Mouse (Mus musculus) lung, postnatal 4 days (tissue): ENCODE results near the gene Otub2.
"Not testable (repeated sequence)": the region's sequence is repeated elsewhere in the genome, so short reads cannot be mapped to it uniquely, and the experiment has no call there.

Experiments used
- DNase-seq, 2 experiments: peaks; one replicate each; pipeline ENCODE4 v3.0.0; 2021

Otub2 gene

DNA sequence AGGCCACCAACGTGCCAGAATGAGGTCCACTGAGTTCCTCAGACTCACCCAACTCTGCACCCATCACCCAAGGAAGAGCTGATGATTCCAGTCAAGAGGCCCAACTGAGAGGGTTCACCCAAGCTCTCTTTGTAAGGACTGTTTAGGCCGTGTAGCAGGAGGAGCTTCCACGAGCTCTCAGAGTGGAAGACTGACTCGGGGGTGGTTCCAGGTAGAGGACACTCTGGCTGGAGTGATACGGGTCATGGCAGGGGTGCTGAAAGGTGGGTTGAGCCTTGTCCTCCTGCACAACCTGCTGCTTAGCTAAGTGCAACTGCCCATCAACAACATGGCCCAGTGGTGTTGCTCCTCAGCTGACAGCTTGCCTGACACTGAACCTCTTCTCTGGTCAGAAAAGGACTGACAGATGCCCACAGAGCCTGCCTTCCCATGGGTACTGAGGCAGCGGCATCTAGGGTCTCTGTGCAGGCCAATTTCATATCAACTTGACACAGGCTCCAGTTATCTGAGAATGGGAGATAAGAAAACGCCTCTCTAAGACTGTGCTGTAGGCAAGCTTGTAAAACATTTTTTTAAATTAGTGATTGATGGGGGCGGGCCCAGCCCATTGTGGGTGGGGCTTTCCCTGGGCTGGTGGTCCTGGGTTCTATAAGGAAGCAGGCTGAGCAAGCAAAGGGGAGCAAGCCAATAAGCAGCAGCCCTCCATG is 14.8 kb upstream of the Otub2 start:
- DNase-seq: no peak

DNA sequence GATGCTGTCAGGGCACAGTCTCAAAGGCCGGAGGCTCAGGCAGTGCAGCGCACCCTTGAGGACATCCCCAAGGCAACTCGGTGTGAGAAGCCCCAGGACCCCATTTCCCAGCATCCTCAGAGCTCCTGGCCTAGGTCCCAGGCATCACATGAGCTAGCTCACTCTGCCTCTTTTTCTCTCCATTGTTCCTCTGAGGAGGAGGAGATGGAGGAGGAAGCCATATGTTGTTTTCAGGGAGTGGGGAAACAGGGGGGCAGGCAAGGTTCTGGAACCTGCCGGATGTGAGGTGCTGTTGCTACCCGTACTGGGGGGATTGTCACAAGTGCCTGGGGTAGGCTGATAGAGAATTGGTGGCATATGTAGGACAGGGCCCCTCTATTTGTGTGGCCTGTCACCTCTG is 12.4 kb upstream of the Otub2 start:
- DNase-seq: no peak

DNA sequence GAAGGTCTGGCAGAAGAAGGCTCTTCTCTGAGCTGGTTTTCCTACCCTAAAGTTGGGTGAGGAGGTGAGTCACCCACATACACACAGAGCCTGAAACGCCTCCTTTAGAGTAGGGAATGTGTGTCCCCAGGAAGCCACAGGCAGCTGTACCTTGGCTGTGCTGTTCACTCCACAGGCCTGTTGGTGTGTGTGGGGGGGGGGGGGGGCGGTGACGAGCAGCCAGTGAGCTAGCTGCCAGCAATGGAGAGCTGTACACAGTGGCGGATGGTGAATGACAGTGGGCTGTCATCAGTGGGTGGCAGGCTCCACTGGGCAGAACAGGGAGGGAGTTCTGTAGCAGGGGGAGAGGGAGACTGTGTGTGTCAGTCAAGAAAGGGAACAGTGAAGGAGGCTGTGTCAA is 11.7 kb upstream of the Otub2 start:
- DNase-seq: no peak

DNA sequence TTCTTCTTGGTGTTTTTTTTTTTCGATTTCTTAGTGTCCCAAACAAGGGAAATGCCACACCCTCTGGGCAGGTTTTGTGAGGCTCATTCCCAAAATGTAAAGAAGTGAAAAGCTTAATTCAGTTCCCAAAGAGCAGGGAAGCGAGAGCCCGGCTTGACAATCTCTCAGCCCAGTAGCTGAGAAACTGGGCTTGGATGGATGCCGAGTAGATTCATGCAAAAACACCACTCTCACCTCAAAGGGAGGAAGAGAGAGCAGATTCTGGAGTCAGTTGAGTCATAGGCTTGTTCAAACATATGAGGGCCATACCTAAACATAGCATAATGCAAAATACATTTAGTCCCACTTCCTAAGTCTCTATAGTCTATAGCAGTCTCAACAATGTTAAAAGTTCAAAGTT is 8.3 kb upstream of the Otub2 start:
- no peak for DNase-seq

DNA sequence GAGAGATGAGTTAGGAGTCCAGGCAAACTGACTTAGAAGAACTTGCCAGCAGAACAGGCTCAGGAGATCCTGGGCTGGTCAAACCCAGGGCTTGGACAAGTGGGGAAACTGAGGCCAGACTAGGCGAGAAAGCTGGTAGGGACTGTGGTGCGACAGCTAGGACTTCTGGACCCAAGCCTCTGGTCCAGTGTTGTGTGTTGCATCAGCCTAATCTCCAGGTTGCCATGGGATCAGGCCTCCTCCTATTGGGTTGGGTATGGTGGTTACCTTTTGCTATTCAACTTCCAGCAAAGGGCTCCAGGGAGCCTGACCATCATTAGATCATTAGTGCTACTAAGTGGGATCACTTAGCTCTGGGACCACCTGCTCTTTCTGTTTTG is 856 bp downstream of the Otub2 start:
- DNase-seq: no peak

DNA sequence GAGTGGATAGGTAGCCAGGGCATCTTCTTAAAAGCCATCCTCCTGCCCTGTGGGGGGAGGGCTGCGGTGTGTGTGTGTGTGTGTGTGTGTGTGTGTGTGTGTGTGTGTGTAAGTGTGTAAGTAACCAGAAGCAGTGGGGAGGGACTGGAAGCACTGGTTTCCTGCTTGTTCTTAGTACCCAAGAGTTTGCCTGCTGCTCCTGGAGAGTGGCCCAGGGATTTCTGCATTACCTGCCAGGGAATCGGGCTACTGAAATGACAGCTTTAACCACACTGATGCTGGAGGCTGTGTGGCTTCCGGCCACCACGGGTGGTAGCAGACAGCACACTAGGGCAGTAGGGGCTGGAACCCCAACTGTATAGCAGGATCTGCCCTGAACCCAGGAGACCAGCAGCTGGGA is 1.5 kb downstream of the Otub2 start:
- no peak for DNase-seq

DNA sequence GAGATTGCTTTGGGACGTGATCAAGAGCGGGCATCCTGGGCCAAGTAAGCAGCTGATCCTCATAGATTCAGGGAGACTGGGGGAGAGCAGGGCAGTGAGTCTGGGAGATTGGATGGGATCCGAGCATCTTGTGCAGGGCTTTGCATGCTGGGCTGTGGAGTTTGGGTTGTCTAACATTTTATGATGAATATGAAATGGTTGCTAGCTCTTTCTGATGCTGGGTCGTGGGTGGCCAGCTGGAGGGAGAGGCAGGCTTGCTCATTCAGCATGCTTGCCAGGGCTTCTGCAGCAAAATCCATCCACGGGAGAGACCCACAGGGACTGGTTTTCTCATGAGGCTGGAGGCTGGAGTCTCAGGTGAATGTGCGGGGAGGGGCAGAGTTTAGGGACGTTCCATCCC is 2.6 kb downstream of the Otub2 start:
- DNase-seq: no peak

DNA sequence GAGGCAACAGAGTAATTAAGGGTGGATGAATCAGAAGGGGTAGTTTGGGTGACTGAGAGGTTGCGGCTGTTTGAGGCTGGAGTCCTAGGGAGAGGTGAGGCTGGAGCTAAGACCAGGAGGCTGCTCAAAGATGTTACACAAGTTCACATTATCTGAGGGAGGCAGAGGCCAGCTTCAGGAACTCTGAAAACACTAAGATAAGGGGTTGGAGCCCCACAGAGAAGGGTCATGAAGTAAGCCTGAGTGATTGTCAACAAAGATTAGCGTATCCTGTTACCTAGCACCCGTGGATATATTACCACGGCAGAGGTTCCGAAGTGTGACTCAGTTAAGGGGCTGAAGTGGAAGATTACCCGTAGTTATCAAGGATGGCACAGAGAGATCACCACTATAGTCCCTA is 5.0 kb downstream of the Otub2 start:
- DNase-seq: no peak

DNA sequence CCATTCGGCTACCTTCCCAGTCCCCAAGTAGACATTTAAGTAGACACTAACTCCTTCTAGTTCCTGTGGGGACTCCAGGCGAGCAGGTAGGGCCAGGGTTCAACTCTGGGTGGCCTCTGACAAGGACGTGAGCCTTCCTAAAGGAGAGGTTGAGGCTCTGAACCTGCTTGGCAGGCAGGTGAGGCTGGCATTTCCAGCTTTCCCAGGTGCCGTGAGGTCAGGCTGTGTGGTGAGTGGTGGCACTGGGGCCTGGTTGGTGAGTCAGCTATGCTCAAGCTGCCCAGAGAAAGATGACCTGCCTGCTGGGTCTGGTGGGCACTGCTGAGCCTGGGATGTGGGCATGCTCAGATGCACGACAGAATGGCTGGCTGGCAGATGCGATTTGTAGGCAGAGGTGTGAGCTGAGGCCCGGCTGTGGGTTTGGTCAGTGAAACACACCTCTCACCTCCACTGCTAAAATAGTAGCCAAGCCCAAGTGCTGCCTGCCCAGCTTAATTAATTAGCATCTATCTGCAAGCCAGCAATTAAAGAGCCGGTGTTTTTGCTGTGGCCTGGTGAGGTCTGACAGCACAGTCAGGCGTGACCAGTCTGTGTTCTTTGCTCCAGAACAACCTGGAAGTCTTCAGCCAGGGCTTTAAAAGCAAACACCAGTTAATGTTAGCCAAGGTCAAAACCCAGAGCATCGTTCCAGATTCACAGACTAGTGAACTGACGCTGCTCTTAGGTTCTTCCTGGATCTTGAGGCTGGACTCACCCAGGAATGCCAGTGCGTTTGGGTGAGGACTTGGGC is 7.2 kb downstream of the Otub2 start:
- no peak for DNase-seq

DNA sequence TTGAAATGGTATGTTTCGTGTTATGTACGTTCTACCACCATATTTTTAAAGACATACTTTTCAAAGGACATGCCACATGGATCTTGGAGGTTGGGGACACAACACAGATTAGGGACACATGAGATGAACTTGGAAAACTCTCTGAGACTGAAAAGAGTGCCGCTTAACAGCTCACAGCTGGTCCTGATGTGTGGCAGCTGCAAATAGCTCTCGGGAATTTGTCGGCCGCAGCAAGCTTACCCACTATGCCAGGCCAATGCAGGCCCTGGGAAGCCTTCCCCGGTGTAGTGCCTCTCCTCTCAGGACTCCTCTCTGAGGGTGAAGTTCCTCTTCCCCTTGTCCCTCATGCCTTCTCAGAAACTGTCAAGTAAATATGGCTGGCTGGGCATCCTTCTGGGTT is 8.3 kb downstream of the Otub2 start:
- peak; percentile 43 to 77 for DNase-seq

DNA sequence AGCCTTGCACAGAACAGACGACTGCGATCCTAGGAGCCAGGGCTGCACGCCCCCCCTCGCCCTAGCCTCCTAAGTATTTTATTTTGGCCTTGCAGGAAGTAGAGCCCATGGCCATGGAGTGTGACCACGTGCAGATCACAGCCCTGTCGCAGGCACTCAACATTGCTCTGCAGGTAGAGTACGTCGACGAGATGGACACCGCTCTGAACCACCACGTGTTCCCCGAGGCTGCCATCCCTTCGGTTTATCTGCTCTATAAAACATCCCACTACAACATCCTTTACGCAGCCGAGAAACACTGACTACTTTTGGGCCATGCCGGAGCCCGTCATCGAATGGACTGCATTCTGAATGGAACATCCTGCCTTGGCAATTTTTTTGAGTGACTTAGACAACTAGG is 15.6 kb downstream of the Otub2 start:
- DNase-seq: no peak

DNA sequence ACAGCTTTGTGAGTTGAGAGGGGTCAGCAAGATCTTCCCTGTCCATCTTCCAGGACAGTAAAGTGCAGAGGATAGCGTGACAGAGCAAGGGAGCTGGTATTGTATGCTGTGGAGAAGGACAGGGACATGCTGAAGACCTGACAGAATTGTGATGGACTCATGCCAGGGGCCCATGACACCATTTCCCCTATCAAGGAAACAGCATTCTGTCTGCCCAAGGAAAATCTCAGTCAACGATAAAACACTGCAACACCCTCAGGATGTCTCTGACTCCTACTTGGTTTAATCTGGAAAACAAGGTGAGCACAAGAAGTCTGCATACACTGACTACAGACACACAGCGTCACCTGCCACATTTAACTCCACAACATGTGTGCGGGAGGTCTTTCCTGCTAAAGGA is 19.2 kb downstream of the Otub2 start, which contains the start of gene 9330161L09Rik:
Gene 9330161L09Rik, minus strand, starts transcription at position 101 of the 400 bp plus-strand sequence.
- DNase-seq: no peak

DNA sequence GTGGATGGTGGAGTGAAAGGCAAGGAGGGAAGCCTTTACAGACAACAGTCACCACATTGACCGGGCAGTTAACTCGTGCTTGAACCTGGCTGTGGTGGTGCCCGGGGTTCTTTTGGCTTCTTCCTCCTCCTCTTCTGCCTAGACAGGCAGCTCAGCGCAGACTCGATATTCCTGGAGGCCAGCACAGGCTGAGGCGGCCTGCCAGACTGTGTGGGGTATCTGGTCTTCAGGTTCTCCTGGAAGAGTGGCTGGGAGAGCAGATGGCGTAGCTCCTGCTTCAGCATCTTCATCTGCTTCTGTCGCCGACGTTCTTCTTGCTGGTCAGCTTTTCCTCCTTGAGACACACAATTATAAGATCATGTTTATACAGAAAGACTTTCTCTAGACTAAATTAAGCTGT is 19.7 kb downstream of the Otub2 start:
- DNase-seq: no peak

DNA sequence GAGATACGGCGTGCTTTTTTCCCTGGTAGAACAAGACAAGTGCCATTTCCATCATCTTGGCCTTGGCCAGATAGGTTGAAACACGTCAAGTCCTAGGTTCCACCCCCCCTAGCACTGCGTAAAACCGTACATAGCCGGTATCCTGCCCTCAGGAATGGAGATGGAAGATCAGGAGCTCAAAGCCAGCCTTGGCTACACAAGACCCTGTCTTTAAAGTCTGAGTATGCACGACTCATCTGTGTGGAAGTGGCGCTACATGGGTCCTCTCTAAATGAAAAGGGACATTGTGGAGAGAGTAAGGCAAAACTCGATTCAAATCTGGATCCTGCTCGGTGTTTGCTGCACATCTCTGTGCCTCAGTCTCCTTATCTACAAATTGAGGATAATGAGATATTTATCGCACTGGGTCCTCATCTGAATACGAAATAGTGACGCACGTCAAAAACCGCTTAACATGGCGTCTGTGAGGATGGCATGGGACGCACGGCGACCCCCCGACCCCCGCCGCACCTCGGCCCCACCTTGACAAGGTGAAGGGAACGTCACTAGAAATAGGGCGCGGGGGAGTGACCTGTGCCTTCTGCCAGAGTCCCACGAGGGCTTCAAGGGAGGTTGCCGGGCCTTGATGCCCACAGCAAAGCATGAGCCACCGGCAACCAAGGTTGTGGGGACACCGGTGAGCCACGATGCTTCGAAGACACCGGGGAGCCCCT is 36.7 kb downstream of the Otub2 start:
- DNase-seq: no peak

DNA sequence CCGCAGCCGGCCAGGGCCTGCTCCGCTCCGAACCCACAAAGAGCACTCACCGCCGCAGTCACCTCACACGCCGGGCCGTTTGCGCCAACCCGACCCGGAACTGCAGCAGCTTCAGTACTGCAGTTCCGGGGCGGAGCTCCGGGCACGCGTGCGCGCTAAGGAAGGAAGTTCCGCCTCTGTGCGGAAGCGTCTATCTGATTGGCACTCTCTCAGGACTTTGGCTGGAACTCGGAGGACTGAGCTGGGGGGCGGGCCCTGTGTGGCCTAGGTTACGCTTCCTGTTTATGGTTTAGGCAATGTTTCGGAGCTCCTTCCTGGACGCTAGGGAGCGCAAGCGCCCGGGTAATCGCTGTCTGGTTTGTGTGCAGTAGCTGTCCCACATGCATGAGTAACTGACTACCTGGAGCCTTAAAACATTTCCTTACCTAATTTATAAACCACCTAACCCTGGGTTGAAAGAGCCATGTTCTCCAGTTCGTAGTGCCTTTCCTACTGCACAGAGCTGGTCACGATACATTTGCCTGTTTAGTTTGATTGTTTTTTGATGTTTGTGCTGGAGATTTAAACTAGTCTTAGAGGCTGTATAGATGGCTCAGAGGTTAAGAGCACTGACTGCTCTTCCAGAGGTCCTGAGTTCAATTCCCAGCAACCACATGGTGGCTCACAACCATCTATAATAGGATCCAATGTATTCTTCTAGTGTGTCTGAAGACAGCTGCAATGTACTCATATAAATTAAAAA is 37.4 kb downstream of the Otub2 start, which contains the start of gene Ddx24:
Gene Ddx24, minus strand, starts transcription at position 102 of the 742 bp plus-strand sequence.
- DNase-seq: peak; percentile 98 to 99

DNA sequence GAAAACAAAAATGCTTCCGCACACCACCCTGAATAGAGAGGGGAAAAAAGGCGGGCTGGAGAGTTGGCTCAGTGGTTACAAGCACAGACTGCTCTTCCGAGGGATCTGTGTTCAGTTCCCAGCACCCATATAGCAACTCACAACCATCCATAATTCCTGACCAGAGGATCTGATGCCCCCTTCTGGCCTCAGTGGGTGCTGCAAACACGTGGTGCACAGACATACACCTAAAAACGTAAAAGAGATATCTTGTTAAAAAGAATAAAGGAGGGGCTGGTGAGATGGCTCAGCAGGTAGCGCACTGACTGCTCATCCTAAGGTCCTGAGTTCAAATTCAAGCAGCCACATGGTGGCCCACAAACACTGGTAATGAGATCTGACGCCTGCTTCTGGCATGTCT is 38.2 kb downstream of the Otub2 start:
- no peak for DNase-seq

DNA sequence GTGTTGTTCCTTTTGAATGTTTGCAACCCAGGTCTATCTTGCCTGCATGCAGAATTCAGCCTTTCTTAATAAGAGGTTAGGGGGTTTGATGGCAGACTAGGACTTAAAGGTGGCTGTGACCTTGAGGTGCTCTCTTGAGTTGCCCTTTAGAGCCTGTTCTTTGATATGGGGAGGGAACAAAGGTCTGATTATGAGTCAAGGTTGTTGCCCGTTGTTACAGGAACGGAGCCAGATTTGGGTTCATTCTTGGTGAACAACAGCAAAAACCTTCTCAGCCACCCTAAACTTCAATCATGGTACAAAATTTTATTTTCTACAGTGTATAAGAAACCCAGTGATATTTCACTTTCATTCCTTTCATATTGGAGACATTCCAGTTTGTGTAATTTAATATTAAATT is 44.9 kb downstream of the Otub2 start:
- DNase-seq: no peak

DNA sequence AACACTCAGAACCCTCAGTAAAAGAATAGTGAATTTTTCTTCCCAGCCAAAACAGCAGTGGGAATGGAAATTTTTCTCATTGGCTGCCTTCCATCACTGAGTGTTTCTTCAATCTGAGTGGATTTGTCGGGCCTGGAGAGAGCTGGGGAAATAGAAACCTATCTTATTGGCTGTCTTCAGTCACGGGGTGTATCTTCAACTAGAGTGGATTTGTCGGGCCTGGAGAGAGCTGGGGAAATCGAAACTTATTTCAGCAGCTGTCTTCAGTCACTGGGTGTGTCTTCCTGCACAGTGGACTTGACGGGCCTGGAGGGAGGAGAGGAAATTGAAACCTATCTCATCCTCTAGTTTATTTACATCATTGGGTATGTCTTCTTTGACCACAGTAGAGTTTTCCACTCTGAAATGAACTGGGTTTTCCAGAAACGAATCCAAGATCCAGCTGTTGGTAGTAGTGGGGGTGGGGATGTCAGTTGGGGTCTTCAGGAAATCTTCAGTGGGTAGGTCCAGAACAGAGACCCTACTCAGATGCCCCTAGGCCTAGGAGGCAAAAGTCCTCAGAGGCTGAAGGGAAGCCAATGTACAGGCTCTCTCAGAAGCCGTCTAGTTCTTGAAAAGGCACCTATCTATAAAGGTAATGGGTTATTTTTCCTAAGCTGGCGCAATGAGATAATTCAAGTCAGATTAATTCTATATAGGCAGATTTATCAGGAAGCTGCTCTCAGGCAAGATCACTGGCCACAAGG is 45.7 kb downstream of the Otub2 start, which contains the start of gene Ifi27:
Gene Ifi27, plus strand, starts transcription at position 226 of the 746 bp plus-strand sequence.
- DNase-seq: peak; percentile 81

DNA sequence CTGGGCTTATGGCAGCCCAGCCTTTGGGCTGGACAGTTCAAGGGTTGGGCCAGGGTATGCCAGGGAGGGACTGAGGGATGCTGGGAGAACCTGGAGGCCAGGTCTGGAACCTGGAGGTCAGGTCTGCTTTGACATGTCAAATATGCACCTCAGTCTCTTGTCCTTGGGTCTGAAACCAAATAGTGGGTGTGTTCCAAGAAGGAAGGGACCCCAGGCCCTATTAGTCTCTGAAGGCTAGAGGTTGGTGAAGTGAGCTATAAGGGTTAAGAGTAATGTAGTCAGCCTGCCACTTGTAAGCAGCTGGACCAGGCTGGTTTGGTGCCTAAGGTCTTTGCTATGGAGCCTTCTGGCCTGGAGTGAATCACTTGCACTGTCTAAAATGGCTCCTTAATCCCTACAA is 46.4 kb downstream of the Otub2 start:
- no peak for DNase-seq

DNA sequence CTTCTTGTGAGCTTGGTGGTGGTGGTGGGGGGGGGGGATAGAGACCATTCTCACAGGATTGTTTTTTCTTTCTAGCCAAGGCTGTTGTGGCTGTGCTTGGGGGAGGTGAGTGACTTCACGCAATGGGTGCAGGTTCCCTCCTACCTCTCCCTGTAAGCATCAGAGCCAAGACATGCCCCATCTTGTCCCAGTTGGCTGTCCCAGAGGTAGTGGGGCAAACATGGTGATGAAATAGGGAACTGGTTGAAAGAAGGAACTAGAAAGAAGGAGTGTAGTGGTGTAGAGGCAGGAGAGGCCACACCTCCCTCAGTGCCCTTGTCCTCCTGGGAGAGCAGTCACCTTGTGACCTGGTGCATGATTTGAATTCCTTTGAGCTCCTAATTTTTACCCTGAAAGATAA is 49.1 kb downstream of the Otub2 start:
- no peak for DNase-seq

DNA sequence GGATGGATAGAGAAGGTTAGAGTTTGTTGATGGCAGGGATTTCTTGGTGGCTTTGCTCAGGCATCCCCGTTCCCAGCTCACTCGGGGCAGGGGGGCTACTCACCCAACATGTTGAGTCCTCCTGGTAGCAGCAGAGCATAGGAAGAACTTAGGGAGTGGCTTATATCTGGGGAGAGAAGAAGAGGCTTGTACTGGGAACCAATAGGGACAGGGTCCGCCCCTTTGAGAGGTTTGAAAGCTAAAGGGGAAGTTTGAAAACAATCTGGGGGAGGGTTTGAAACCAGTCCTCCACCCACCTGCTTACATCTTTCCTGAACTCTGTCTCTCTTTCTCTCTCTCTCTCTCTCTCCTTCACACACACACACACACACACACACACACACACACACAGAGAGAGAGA is 55.0 kb downstream of the Otub2 start, which contains the start of gene Ifi27l2a:
Gene Ifi27l2a, minus strand, starts transcription at position 157 of the 400 bp plus-strand sequence.
- no peak for DNase-seq

DNA sequence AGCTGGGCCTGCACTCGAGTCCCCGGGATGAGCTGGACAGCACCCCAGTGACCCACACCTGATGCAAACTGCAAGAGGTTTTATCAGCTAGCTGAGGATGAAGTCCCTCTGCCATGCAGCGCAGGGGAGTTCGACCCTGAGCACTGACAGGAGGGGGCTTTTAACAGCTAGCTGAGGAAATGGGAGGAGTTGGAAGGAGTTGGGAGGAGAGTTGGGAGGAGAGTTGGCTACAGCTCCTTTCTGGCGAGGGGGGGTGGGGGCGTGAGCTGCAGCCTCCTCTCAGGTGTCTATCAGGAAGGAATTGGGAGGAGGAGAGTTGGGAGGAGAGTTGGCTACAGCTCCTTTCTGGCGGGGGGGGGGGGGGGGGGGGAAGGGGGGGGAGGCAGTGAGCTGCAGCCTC is 55.8 kb downstream of the Otub2 start:
- not testable (repeated sequence) for DNase-seq
